Mouse (Mus musculus) lung, adult 2 months (tissue): ENCODE measurements at regions not wholly inside any gene's neighbourhood (a gene's known extent, or its start where the extent isn't known, plus 50 kb on each side); places are given as distances from the start of the nearest gene placed in this dataset.

ENCODE experiments used
- DNase-seq: peaks from one replicate; pipeline ENCODE4 v3.0.0; 2022
- H3K4me1 ChIP-seq: fragments of 200-500 bp; 2 replicates; pipeline ENCODE4 v1.6.1; 2011; ENCODE audit warnings: low read length; ENCODE audit not compliant: control insufficient read depth, insufficient read depth
- H3K4me3 ChIP-seq: fragments of 200-500 bp; replicated peaks from 2 replicates; pipeline ENCODE3; 2011; ENCODE audit warnings: low read depth, mild to moderate bottlenecking, control low read depth, low read length; ENCODE audit errors: extremely low read depth
- CTCF ChIP-seq: fragments of 200-500 bp; IDR thresholded peaks from 2 replicates; pipeline ENCODE4 v1.5.1; 2011; ENCODE audit warnings: mild to moderate bottlenecking, low read length, control low read depth; ENCODE audit not compliant: insufficient read depth
- POLR2A ChIP-seq: fragments of 200-500 bp; IDR thresholded peaks from 2 replicates; pipeline ENCODE4 v1.6.1; 2011; ENCODE audit warnings: low read depth, mild to moderate bottlenecking, control low read depth, low read length, borderline replicate concordance; ENCODE audit errors: extremely low read depth
- WGBS: fragments of 180-500 bp; shearing (Covaris S2); methylation state at CpG from one replicate; pipeline ENCODE4 v1.1.7; 2018; 5-methylcytosine and 5-hydroxymethylcytosine counted together

- TF ChIP-seq POLR2A (no peak), CTCF (no peak)
- 92% methylated on average over 9 of the region's 9 CpGs for WGBS
These were observed 119.8 kb downstream of the Psat1 start for GRCm38 (mm10) chr19:15827120-15827989.

GRCm38 (mm10) chr19:15823688-15824371 is 123.3 kb downstream of the Psat1 start:
- Histone ChIP-seq H3K4me3 (no peak overlapping the region), H3K4me1 (no peaks in the 10 kb centered on the region)
- WGBS = 55% methylated on average over 6 of the region's 6 CpGs
- TF ChIP-seq POLR2A = no peak
- TF ChIP-seq CTCF = no peak
- DNase-seq = no peak

More at GRCm38 (mm10) chr19:15827120-15827989, 119.8 kb downstream of the Psat1 start:
- no peak overlapping the region for H3K4me3 ChIP-seq
- H3K4me1 ChIP-seq = no peaks in the 10 kb centered on the region; the same call in 1 of the 2 replicates
- no peak for DNase-seq

- Histone ChIP-seq H3K4me1 (no peaks in the 10 kb centered on the region), H3K4me3 (no peak overlapping the region)
- 41% methylated on average over 7 of the region's 7 CpGs for WGBS
- TF ChIP-seq POLR2A (no peak), CTCF (no peak)
- DNase-seq = no peak
These were observed 127.1 kb downstream of the Psat1 start for GRCm38 (mm10) chr19:15820020-15820419.

- TF ChIP-seq POLR2A (no peak), CTCF (no peak)
- no peaks in the 10 kb centered on the region for H3K4me1 ChIP-seq
- WGBS = 53% methylated on average over 6 of the region's 6 CpGs
These were observed 132.0 kb downstream of the Psat1 start for GRCm38 (mm10) chr19:15815166-15815565.

GRCm38 (mm10) chr19:15809008-15809407 is 138.1 kb downstream of the Psat1 start:
- Histone ChIP-seq H3K4me1 (no peaks in the 10 kb centered on the region), H3K4me3 (no peak overlapping the region)
- TF ChIP-seq CTCF (no peak), POLR2A (no peak)
- no peak for DNase-seq
- WGBS = 73% methylated on average over 5 of the region's 5 CpGs

More at GRCm38 (mm10) chr19:15815166-15815565, 132.0 kb downstream of the Psat1 start:
- DNase-seq = no peak
- no peak overlapping the region for H3K4me3 ChIP-seq

GRCm38 (mm10) chr19:15807681-15808080 is 139.5 kb downstream of the Psat1 start:
- DNase-seq = no peak
- no peak overlapping the region for H3K4me3 ChIP-seq
- no peaks in the 10 kb centered on the region for H3K4me1 ChIP-seq
- no peak for TF ChIP-seq CTCF
- no peak for TF ChIP-seq POLR2A
- WGBS = 91% methylated on average over 2 of the region's 2 CpGs

- 82% methylated on average over 8 of the region's 8 CpGs for WGBS
- no peak for DNase-seq
- TF ChIP-seq POLR2A = no peak
- TF ChIP-seq CTCF = no peak
- H3K4me3 ChIP-seq = no peak overlapping the region
- H3K4me1 ChIP-seq = no peaks in the 10 kb centered on the region
These were observed 143.8 kb downstream of the Psat1 start for GRCm38 (mm10) chr19:15803131-15803889.

- WGBS = 79% methylated on average over 5 of the region's 5 CpGs
- no peak for DNase-seq
- Histone ChIP-seq H3K4me1 (no peaks in the 10 kb centered on the region), H3K4me3 (no peak overlapping the region)
- TF ChIP-seq CTCF (no peak), POLR2A (no peak)
These were observed 144.5 kb downstream of the Psat1 start for GRCm38 (mm10) chr19:15802641-15803040.

GRCm38 (mm10) chr19:15801811-15802486 is 145.2 kb downstream of the Psat1 start:
- Histone ChIP-seq H3K4me3 (peak overlapping the region; percentile 58), H3K4me1 (no peaks in the 10 kb centered on the region)
- 3% methylated on average over 17 of the region's 17 CpGs for WGBS
- DNase-seq = peak; percentile 53
- TF ChIP-seq POLR2A (no peak), CTCF (peak; percentile 84)
